Mouse (Mus musculus) heart, embryonic 16.5 days (tissue): ENCODE measurements around the gene Pde8b. TPM values are rescaled to one million over a fixed set of nuclear protein-coding genes. Genes with fewer than 3 reads are reported as not detected.

ENCODE experiments used
- ATAC-seq: fragments of 200-750 bp; cut with Nextera tagmentation; replicated peaks from 2 replicates; pipeline ENCODE4 v1.8.0; 2017; ENCODE audit warnings: moderate number of reproducible peaks; ENCODE audit not compliant: insufficient read depth, low FRiP score; ENCODE audit errors: extremely low read depth
- H3K27ac ChIP-seq: fragments of 300-500 bp; sonication (generic); 2 replicates; pipeline ENCODE4 v1.5.1; 2014; ENCODE audit warnings: mild to moderate bottlenecking, low read length, control low read depth, moderate library complexity
- H3K27me3 ChIP-seq: fragments of 300-500 bp; sonication (generic); 2 replicates; pipeline ENCODE4 v1.6.1; 2014; ENCODE audit warnings: low read length, mixed read lengths; ENCODE audit not compliant: control insufficient read depth, insufficient read depth
- H3K36me3 ChIP-seq: fragments of 300-500 bp; sonication (generic); 2 replicates; pipeline ENCODE4 v1.6.1; 2014; ENCODE audit not compliant: control insufficient read depth, insufficient read depth
- H3K4me1 ChIP-seq: fragments of 300-500 bp; sonication (generic); 2 replicates; pipeline ENCODE4 v1.6.1; 2014; ENCODE audit warnings: low read length, mixed read lengths; ENCODE audit not compliant: control insufficient read depth, insufficient read depth
- H3K4me2 ChIP-seq: fragments of 300-500 bp; sonication (generic); 2 replicates; pipeline ENCODE4 v1.6.1; 2014; ENCODE audit warnings: low read depth, mild to moderate bottlenecking, control low read depth, low read length
- H3K4me3 ChIP-seq: fragments of 300-500 bp; sonication (generic); 2 replicates; pipeline ENCODE4 v1.5.1; 2014; ENCODE audit warnings: mild to moderate bottlenecking, control low read depth, low read length
- H3K9ac ChIP-seq: fragments of 300-500 bp; sonication (generic); 2 replicates; pipeline ENCODE4 v1.6.1; 2014; ENCODE audit warnings: low read length, control low read depth
- H3K9me3 ChIP-seq: fragments of 300-500 bp; sonication (generic); replicated peaks from 2 replicates; pipeline ENCODE4 v1.6.1; 2016; ENCODE audit warnings: low read length; ENCODE audit not compliant: control insufficient read depth
- WGBS: fragments of 180-500 bp; shearing (Covaris S2); extraction: QIAGEN DNeasy Blood & Tissue Kit; methylation state at CpG from one replicate; pipeline ENCODE4 v1.1.7; 2014; 5-methylcytosine and 5-hydroxymethylcytosine counted together
- polyA plus RNA-seq: library from polyadenylated mRNA; unstranded; fragments of >200 nt; fragmentation: Nextera tagmentation; extraction: Ambion mirVana; gene quantifications from 2 replicates; pipeline ENCODE4 v1.2.1, GENCODE M21; 2015

The Pde8b gene
- polyA plus RNA-seq, 1 experiment from 2014 or later: 0.56 TPM

DNA sequence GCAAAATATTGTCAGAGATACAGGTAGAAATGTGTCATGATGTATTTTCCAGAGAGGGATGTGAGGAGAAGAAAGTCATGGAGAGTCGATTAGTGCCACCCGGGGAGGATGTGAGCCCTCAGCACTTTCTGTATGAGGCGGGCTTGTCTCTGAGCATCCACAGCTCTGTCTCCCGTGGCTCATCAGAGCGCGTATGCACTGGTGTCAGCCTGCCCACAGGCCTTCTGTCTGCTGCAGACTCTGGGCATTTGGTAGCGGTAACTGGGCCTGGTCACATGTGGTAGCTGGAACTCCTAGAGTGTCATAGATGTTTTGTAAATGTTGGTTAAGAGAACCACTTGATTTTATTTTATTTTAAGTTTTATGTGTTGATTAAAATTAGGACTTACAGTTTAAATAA, 240.9 kb downstream of the Pde8b start:
- ATAC-seq: no peak
- no peak overlapping the region for H3K4me3 ChIP-seq
- no peak overlapping the region for H3K27ac ChIP-seq
- no peaks in the 10 kb centered on the region for H3K27me3 ChIP-seq
- H3K9ac ChIP-seq: no peak overlapping the region
- 76% methylated on average over 7 of the region's 7 CpGs for WGBS
- no peaks in the 10 kb centered on the region for H3K9me3 ChIP-seq
- no peak overlapping the region for H3K4me2 ChIP-seq
- no peaks in the 10 kb centered on the region for H3K4me1 ChIP-seq
- H3K36me3 ChIP-seq: no peaks in the 10 kb centered on the region

DNA sequence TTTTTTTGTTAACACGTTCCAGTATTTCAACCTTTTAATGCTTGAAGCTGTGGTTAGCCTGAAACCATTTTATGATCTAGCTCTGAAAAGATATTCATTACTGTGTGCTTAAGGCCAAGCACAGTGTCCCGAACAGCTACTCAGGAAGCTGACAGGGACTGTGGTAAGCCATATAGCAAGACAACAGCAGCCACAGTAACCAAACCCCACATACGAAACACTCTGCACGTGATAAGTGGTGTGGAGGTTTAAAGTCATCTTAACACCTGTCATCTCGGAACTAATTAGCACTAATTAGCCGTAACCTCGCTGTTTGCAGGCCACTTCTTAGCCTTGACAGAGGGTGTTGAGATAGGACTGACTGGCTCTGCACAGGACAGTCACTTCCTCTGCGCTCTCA, 242.9 kb downstream of the Pde8b start:
- H3K4me1 ChIP-seq: no peaks in the 10 kb centered on the region
- no peak overlapping the region for H3K4me2 ChIP-seq
- H3K4me3 ChIP-seq: no peak overlapping the region
- no peaks in the 10 kb centered on the region for H3K9me3 ChIP-seq
- no peak overlapping the region for H3K9ac ChIP-seq
- no peak for ATAC-seq
- H3K36me3 ChIP-seq: peaks cover 2% of the 10 kb centered on the region; the same call in 1 of the 2 replicates
- H3K27ac ChIP-seq: no peak overlapping the region
- WGBS: 70% methylated on average over 8 of the region's 8 CpGs
- no peaks in the 10 kb centered on the region for H3K27me3 ChIP-seq

DNA sequence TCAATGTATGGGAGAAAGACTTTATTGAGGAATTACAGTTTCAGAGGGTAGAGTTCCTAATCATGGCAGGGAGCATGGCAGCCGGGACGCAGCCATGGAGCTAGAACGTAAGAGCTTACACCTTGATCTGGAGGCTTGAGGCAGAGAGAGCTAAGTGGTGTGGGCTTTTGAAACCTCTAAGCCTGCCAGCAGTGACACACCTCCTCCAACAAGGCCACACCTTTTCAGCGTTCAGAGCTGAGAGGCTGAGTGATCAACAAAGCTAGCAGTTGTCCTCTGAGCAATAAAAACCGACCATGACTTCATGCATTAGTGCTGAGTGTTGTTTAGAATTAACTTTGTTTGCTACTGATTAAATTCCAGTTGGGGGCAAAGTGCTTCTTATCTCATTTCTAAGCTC, 259.6 kb downstream of the Pde8b start:
- Histone ChIP-seq H3K27me3 (no peaks in the 10 kb centered on the region), H3K4me1 (0 out of 2 replicates have a peak, but pooled peaks cover 2% of the 10 kb centered on the region), H3K36me3 (peaks cover 10% of the 10 kb centered on the region), H3K4me2 (no peak overlapping the region), H3K4me3 (no peak overlapping the region), H3K27ac (no peak overlapping the region), H3K9me3 (0 out of 2 replicates have a peak, but pooled peaks cover 5% of the 10 kb centered on the region), H3K9ac (no peak overlapping the region)
- WGBS: 45% methylated on average over 5 of the region's 5 CpGs
- no peak for ATAC-seq

DNA sequence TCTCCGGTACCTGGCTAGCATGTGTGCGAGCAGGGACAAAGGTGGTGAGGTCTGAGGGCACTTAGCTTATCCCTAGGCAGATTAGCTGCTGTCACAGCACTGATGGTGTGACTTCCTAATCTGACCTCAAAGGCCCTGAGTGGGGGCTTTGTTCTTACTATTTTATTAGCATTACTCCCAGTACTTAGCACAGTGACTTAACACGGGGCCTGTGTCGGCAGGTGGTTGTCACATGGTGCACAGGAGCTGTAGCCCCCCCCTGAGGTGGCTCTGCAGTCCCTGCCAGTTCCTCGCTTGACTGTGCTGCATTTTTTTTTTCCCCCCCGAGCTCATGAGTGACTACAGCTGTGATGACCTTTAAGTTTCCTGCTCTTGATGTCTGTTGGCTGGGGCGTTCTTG, 271.1 kb downstream of the Pde8b start:
- Histone ChIP-seq H3K9me3 (no peaks in the 10 kb centered on the region), H3K27me3 (no peaks in the 10 kb centered on the region), H3K4me3 (no peak overlapping the region), H3K4me2 (no peak overlapping the region), H3K36me3 (peaks cover 6% of the 10 kb centered on the region; the same call in 1 of the 2 replicates), H3K27ac (no peak overlapping the region), H3K9ac (no peak overlapping the region), H3K4me1 (peaks cover 9% of the 10 kb centered on the region; the same call in 1 of the 2 replicates)
- no peak for ATAC-seq
- 27% methylated on average over 7 of the region's 7 CpGs for WGBS

GRCm38 (mm10) chr13:94976219-94977186, 273.6 kb downstream of the Pde8b start, which contains the start of gene Wdr41:
Gene Wdr41 (plus strand): TSS chr13:94976344.
- 2% methylated on average over 68 of the region's 68 CpGs for WGBS
- H3K9ac ChIP-seq: peak within 1 kb of the TSS; percentile 96
- peak within 1 kb of the TSS; percentile 86 for H3K4me3 ChIP-seq
- ATAC-seq: peak; percentile 98
- H3K36me3 ChIP-seq: no peaks in the 10 kb centered on the region
- peak within 1 kb of the TSS; percentile 59 for H3K4me2 ChIP-seq
- H3K27ac ChIP-seq: peak within 1 kb of the TSS; percentile 96
- H3K9me3 ChIP-seq: no peaks in the 10 kb centered on the region
- H3K4me1 ChIP-seq: peaks cover 9% of the 10 kb centered on the region; the same call in 1 of the 2 replicates
- H3K27me3 ChIP-seq: peaks cover 3% of the 10 kb centered on the region; the same call in 1 of the 2 replicates

DNA sequence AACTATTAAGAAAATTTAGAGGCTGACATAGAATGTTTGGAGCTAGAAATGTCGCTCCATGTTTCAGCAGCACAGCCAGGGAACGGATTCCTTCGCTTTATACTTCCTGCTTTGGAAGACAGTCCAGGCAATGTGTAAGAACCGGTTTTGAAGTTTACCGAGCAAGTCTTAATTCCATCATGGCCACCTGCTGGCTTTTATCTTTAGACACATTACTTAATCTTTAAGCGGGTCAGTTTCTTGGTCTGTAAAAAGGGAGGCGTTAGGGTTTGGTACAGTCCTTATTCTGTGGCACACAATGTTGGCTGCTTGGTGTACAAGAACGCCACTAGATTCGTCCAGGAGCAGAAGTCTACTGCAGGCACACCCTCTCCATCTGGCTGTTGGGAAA, 274.3 kb downstream of the Pde8b start:
- H3K4me2 ChIP-seq: peak overlapping the region; percentile 59
- no peak for ATAC-seq
- WGBS: 22% methylated on average over 9 of the region's 9 CpGs

More for the DNA sequence above, 274.3 kb downstream of the Pde8b start:
- peaks cover 3% of the 10 kb centered on the region; the same call in 1 of the 2 replicates for H3K27me3 ChIP-seq
- H3K4me1 ChIP-seq: peaks cover 9% of the 10 kb centered on the region; the same call in 1 of the 2 replicates
- H3K36me3 ChIP-seq: no peaks in the 10 kb centered on the region
- H3K9me3 ChIP-seq: no peaks in the 10 kb centered on the region
- peak overlapping the region; percentile 96 for H3K9ac ChIP-seq
- peak overlapping the region; percentile 3; the same call in 1 of the 2 replicates for H3K27ac ChIP-seq
- H3K4me3 ChIP-seq: peak overlapping the region; percentile 86

Other genes with a start within 250 kb of the Pde8b start
- gene Zbed3, start 73.3 kb upstream of the Pde8b start, polyA plus RNA-seq: 50.3 and 53.2 TPM in 2 replicates
- gene Aggf1, start 125.0 kb upstream of the Pde8b start, polyA plus RNA-seq: 23.1 and 24.0 TPM in 2 replicates
- 0.25 and 0.66 TPM in 2 replicates for gene Crhbp, start 194.6 kb upstream of the Pde8b start, polyA plus RNA-seq
- not detected in 2 replicates for gene S100z, start 228.4 kb upstream of the Pde8b start, polyA plus RNA-seq